Mouse (Mus musculus): ENCODE results near the gene Fis1.

Gene Fis1

DNA sequence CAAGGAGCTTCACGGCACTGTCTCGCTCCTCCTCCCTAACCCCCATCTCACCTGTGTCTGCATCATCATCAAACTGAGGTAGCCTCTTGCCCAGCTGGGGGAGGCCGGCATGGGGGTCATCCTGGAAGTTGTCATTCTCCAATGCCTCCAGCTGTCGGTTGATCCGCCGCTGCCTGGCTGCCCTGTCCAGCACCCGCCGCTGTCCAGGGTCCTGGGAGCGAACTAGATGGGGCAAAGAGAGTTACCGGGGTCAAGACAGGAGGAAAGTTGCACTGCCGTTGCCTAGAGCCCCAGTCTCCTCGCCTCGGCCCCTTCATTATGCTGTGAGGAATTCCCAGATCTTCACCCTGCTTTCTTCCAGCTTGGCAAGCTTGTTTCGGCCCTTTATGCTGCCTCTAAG lies 31.8 kb downstream of the Fis1 start:
- TF ChIP-seq GATA4 (IDR thresholded peaks at IDR 0.05; ENCODE audit: insufficient replicate concordance, low read length): no peak

DNA sequence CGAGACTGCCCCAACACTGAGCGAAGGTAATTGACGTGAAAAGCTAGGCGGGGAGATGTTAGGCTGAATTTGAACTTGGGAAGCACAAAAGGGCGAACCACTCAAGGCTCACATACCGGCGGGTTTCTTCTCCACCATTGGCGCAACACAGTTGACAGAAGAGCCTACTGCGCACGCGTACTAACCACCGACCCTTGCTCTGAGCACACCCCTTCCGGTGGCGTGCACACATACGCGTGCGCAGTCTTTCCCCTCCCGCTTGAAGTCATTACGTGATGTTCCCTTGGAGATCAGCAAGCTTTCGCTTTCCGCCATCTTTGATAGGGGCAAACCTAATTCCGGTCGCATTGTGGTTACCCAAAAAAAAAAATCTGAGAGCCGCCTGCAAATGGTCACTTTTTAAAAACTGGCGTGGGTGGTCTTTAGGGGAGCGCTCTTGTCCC lies 33.6 kb downstream of the Fis1 start, which contains the start of gene Plod3:
Gene Plod3, plus strand, starts transcription at position 325 of the 443 bp plus-strand sequence.
- no peak for TF ChIP-seq GATA4 (IDR thresholded peaks at IDR 0.05; ENCODE audit: insufficient replicate concordance, low read length)

DNA sequence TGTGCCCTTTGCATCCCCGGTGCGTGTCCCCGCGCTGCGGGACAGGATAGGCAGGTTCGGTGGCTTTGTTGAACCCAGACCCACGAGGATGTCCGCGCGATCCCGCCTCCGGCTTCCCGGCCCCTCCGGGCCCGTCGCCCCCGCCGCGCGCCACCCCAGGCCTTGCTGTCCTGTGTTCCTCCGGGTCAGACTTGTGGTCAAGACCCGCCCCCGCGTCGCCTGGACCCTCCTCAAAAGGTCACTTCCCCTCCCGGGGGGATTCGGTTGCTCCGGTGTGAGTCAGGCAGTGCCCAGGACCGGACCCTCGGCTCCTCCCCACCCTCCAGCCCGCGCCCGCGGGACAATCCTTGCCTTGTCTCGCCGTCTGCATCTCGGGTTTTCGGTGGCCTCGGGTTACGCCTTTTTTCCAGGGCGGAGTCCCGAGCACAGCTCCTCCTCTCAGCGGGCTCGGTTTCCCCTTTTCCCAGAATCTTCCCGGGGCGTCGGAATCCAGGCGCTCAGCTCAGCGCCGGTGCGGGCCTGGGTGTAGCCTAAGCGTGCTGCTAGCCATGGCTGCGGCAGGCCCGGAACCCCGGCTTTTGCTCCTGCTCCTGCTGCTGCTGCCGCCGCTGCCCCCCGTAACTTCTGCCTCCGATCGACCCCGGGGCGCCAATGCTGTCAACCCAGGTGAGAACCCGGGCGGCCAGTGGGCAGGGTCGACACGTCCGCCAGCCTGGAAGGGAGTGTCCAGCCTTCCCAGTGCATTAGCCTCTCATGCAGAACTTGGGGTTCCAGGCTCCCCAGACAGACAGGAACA lies 34.3 kb downstream of the Fis1 start:
- TF ChIP-seq GATA4 (IDR thresholded peaks at IDR 0.05; ENCODE audit: insufficient replicate concordance, low read length): no peak; the same call in 1 of the 2 replicates

DNA sequence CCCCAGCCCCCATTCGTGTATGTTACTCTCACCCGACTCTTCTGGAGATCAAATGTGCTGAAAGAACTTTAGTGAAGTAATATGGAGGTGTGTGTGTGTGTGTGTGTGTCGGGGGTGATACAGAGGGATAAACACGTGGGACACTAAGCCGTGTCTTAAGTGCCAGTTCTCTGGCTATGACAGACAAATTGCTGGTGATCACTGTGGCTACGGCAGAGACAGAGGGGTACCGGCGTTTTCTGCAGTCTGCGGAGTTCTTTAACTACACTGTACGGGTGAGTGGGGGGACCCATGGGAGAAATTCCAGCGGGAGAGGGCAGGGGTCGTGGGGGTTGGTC lies 34.8 kb downstream of the Fis1 start, which contains the start of gene Znhit1:
Gene Znhit1, minus strand, starts transcription at position 88 of the 338 bp plus-strand sequence.
- TF ChIP-seq GATA4 (IDR thresholded peaks at IDR 0.05; ENCODE audit: insufficient replicate concordance, low read length): no peak

DNA sequence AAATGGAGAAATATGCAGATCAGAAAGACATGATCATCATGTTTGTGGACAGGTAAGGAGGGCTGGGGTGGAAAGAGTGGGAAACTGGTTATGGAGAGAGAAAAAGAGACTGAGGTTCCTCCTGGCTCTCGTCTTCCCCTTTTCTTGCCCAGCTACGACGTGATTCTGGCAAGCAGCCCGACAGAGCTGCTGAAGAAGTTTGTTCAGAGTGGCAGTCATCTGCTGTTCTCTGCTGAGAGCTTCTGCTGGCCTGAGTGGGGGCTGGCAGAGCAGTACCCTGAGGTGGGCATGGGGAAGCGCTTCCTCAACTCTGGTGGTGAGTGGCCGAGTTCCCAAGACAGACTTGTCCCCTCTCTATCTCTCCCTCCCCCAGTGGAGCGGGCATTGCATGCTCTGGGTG lies 35.3 kb downstream of the Fis1 start:
- TF ChIP-seq GATA4 (IDR thresholded peaks at IDR 0.05; ENCODE audit: insufficient replicate concordance, low read length): no peak

DNA sequence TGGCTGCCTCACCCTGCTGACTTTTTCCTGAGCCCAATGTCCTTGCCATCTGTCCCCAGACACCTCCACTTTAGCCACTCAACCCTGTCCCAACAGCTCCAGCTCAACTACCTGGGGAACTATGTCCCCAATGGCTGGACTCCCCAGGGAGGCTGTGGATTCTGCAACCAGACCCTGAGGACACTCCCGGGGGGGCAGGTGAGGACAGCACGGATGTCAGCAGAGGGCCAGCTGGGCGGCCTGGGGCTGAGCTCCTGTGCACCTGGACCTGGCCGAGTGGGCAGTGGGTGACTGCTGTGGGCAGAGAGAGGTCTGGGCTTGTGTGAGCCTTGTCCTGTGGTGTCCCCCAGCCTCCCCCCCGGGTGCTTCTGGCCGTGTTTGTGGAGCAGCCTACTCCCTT lies 36.7 kb downstream of the Fis1 start:
- TF ChIP-seq GATA4 (IDR thresholded peaks at IDR 0.05; ENCODE audit: insufficient replicate concordance, low read length): no peak

DNA sequence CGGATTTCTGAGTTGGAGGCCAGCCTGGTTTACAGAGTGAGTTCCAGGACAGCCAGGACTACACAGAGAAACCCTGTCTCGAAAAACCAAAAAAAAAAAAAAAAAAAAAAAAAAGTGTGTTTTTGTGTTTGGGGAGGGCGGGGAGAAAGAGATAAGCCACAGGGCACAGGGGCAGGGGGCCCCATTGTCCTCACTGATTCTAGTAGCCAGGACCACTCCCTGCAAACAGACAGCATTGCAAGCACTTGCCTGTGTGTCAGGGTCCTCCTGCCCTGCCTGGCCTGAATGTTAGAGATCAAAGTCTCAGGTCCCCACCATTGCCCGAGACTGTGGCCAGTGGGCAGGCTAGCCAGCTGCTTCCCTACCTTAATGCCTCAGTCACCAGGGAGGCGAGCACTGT lies 46.4 kb downstream of the Fis1 start:
- TF ChIP-seq GATA4 (IDR thresholded peaks at IDR 0.05; ENCODE audit: insufficient replicate concordance, low read length): no peak

DNA sequence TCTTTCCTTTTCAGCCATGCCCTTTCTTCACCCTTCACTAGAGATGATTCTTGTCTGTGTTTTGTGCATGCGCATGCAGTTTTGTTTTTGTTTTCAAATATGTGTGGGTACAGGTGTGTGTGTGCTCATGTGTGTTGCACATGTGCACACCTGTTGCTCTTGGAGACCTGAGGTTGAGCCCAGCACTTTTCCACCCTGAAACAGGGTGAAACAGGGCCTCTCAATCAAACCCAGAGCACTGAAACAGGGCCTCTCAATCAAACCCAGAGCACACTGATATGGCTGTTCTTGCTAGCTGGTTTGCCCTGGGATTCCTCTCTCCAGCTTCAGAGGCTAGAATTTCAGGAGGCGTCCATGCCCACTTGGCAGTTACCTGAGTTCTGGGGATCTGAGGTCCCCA lies 47.5 kb downstream of the Fis1 start:
- TF ChIP-seq GATA4 (IDR thresholded peaks at IDR 0.05; ENCODE audit: insufficient replicate concordance, low read length): no peak

DNA sequence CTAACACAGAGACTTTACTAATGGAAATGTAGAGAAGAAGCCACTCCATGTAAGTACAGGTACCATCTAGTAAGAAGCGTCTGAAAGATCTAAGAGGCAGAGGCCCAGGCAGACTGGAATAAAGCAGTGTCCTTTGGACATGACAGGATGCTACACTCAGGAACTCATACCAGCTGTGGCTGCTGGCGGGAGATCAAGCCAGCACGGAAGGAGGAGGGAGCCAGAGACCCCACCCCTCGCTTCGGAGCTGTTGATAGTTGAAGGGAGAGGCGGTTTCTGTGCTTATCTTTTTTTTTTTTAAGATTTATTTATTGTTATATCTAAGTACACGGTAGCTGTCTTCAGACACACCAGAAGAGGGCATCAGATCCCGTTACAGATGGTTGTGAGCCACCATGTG lies 54.2 kb downstream of the Fis1 start:
- no peak for TF ChIP-seq GATA4 (IDR thresholded peaks at IDR 0.05; ENCODE audit: insufficient replicate concordance, low read length)

DNA sequence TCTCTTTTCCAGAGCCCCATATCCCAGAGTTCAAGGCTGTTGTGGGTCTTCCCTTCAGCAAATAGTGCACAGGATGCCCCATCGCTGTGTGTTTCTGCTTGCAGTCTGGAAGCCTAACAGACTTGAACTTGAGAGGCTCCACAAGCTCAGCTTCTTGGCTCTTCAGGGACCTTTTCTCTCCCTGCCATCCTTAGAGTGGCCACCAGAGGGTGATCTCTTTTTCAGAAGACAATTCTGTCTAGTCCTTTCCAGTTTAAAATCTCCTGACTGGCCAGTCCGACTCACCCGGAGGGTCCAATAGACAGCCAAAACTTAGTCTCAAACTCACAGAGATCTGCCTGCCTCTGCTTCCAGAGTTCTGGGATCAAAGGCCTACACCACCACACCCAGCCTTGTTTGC lies 56.9 kb downstream of the Fis1 start:
- no peak for TF ChIP-seq GATA4 (IDR thresholded peaks at IDR 0.05; ENCODE audit: insufficient replicate concordance, low read length)

DNA sequence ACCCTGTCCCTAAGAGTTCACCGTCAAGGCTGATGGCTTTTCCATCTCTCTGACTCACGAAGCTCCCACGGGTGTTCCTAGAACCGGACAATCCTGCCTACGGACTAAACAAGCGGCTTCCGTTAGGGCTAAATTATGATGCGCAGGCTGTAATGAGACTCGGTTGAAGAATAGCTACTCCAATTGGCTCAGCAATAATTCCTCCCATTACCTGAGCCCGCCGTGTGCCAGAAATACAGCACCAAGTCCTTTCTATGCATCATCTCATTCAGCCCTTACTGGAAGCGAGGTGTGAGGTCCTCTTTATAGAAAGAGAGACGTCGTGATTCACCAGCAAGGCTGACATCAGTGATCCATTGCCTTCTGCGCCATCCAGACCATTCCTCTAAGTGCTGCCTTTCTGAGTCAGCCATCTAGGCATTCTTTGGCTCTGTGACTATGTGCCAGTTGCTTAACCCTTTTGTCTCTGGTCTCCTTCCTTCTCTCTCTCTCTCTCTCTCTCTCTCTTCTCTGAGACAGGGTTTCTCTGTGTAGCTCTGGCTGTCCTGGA lies 59.4 kb downstream of the Fis1 start:
- no peak for TF ChIP-seq GATA4 (IDR thresholded peaks at IDR 0.05; ENCODE audit: insufficient replicate concordance, low read length)

Data from liver, adult (tissue).